Mouse (Mus musculus): ENCODE measurements at regions not wholly inside any gene's neighbourhood (a gene's known extent, or its start where the extent isn't known, plus 50 kb on each side); places are given as distances from the start of the nearest gene placed in this dataset.
A peak's percentile ranks its signal among the peaks of the same experiment; 100 is the strongest.

DNA sequence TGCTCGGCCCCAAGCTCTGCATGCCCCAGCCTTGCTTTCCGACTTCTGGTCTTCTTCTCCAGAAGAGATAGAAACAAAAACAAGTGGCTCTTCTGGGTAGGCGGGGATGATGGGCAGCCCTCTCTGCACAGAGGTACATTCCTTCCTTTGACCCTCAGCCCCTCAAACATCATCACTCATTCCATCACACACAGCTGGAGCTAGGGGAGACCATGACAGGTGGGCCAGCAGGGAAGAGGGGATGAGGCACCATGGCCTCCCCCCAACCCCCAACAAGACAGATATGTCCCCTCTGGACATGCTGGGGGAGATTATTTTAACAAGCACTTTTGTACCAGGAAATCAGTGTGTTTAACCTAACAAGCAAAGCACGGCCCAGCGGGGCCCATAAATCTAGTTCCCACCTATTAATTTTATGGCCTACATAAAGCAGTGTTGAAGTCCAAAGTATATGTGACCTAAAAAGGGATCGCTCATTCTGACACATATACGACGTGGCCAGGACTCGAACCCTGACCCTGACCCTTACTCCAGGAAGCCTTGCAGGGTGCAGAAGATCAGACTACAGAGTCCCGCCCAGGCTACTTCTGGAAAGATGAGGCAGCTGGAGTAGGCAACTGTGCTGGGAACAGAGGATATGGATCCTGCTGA, 183.7 kb downstream of the Cyp26b1 start:
- WGBS: 22% methylated on average over 10 of the region's 10 CpGs
- Histone ChIP-seq H3K4me2 (replicated peaks; ENCODE audit: low read depth, low read length) (no peak overlapping the region), H3K27ac (ENCODE audit: low read depth, low read length) (no peak overlapping the region), H3K9ac (ENCODE audit: low read depth, low read length) (no peak overlapping the region), H3K4me1 (ENCODE audit: control insufficient read depth, insufficient read depth, low read length) (peaks cover 4% of the 10 kb centered on the region; the same call in 1 of the 2 replicates), H3K36me3 (ENCODE audit: control insufficient read depth, insufficient read depth, low read length) (no peaks in the 10 kb centered on the region), H3K9me3 (ENCODE audit: control insufficient read depth, low read length) (no peaks in the 10 kb centered on the region), H3K4me3 (ENCODE audit: low read length) (no peak overlapping the region), H3K27me3 (ENCODE audit: control insufficient read depth, insufficient read depth, low read length) (peaks cover 62% of the 10 kb centered on the region)
- ATAC-seq (ENCODE audit: low FRiP score, low TSS enrichment): peak; percentile 85

- Histone ChIP-seq H3K4me2 (replicated peaks; ENCODE audit: low read depth, low read length) (no peak overlapping the region), H3K9me3 (ENCODE audit: control insufficient read depth, low read length) (no peaks in the 10 kb centered on the region), H3K27ac (ENCODE audit: low read depth, low read length) (no peak overlapping the region), H3K36me3 (ENCODE audit: control insufficient read depth, insufficient read depth, low read length) (no peaks in the 10 kb centered on the region), H3K9ac (ENCODE audit: low read depth, low read length) (no peak overlapping the region), H3K27me3 (ENCODE audit: control insufficient read depth, insufficient read depth, low read length) (peaks cover 50% of the 10 kb centered on the region), H3K4me1 (ENCODE audit: control insufficient read depth, insufficient read depth, low read length) (peaks cover 4% of the 10 kb centered on the region; the same call in 1 of the 2 replicates), H3K4me3 (ENCODE audit: low read length) (no peak overlapping the region)
- WGBS: 80% methylated on average over 5 of the region's 5 CpGs
- ATAC-seq (ENCODE audit: low FRiP score, low TSS enrichment): no peak
Measured at GRCm38 (mm10) chr6:84408513-84408912, 185.2 kb downstream of the Cyp26b1 start.

GRCm38 (mm10) chr6:84407773-84408172, 185.9 kb downstream of the Cyp26b1 start:
- Histone ChIP-seq H3K27ac (ENCODE audit: low read depth, low read length) (no peak overlapping the region), H3K27me3 (ENCODE audit: control insufficient read depth, insufficient read depth, low read length) (peaks cover 43% of the 10 kb centered on the region), H3K9me3 (ENCODE audit: control insufficient read depth, low read length) (no peaks in the 10 kb centered on the region), H3K36me3 (ENCODE audit: control insufficient read depth, insufficient read depth, low read length) (no peaks in the 10 kb centered on the region), H3K4me1 (ENCODE audit: control insufficient read depth, insufficient read depth, low read length) (peaks cover 4% of the 10 kb centered on the region; the same call in 1 of the 2 replicates), H3K9ac (ENCODE audit: low read depth, low read length) (no peak overlapping the region), H3K4me3 (ENCODE audit: low read length) (no peak overlapping the region), H3K4me2 (replicated peaks; ENCODE audit: low read depth, low read length) (no peak overlapping the region)
- 8% methylated on average over 6 of the region's 6 CpGs for WGBS
- peak; percentile 55 for ATAC-seq (ENCODE audit: low FRiP score, low TSS enrichment)

DNA sequence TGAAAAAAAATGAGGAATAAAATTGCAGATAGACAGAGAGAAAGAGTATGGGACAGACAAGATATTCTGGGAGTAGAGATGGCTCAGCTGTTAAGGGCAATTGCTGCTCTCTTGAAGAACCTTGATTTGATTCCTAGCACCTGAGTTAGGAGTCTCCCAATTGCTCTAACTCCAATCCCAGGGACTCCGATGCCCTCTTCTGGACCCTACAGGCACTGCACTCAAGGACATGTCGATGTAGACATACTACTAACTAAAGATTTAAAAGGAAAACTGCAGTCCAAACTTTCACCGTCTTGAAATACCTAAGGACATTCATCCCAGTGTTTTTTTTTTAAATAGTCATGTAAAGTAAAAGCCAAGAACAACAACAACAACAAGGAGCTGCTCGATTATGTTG, 189.0 kb downstream of the Cyp26b1 start:
- no peaks in the 10 kb centered on the region for H3K36me3 ChIP-seq (ENCODE audit: control insufficient read depth, insufficient read depth, low read length)
- no peaks in the 10 kb centered on the region for H3K9me3 ChIP-seq (ENCODE audit: control insufficient read depth, low read length)
- WGBS: 53% methylated on average over 4 of the region's 4 CpGs
- H3K9ac ChIP-seq (ENCODE audit: low read depth, low read length): no peak overlapping the region
- H3K4me3 ChIP-seq (ENCODE audit: low read length): no peak overlapping the region
- ATAC-seq (ENCODE audit: low FRiP score, low TSS enrichment): no peak
- H3K4me1 ChIP-seq (ENCODE audit: control insufficient read depth, insufficient read depth, low read length): peaks cover 3% of the 10 kb centered on the region; the same call in 1 of the 2 replicates
- no peak overlapping the region for H3K4me2 ChIP-seq (replicated peaks; ENCODE audit: low read depth, low read length)
- H3K27ac ChIP-seq (ENCODE audit: low read depth, low read length): no peak overlapping the region
- peaks cover 44% of the 10 kb centered on the region for H3K27me3 ChIP-seq (ENCODE audit: control insufficient read depth, insufficient read depth, low read length)

DNA sequence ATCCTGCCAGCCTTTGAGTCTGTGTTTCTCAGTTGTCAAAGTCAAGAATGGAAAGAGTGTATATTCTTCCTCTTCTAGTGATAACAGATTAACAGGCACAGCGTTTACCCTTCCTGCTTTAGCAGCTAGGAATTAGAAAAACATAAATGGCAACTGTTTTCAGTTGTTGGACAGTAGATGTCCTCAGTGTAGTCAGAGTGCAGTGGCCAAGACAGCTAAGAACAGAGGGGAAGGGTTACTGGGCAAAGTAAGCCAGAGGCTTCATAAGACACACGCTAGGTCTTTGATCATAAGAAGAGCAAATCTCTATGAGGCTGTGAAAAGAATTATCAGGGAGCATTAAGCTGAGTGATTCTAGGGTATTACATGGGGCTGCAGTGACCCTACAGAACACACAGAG, 191.3 kb downstream of the Cyp26b1 start:
- no peaks in the 10 kb centered on the region for H3K9me3 ChIP-seq (ENCODE audit: control insufficient read depth, low read length)
- WGBS: 81% methylated on average over 2 of the region's 2 CpGs
- H3K4me3 ChIP-seq (ENCODE audit: low read length): no peak overlapping the region
- peaks cover 40% of the 10 kb centered on the region for H3K27me3 ChIP-seq (ENCODE audit: control insufficient read depth, insufficient read depth, low read length)
- no peaks in the 10 kb centered on the region for H3K36me3 ChIP-seq (ENCODE audit: control insufficient read depth, insufficient read depth, low read length)
- H3K4me2 ChIP-seq (replicated peaks; ENCODE audit: low read depth, low read length): no peak overlapping the region
- H3K9ac ChIP-seq (ENCODE audit: low read depth, low read length): no peak overlapping the region
- H3K27ac ChIP-seq (ENCODE audit: low read depth, low read length): no peak overlapping the region
- ATAC-seq (ENCODE audit: low FRiP score, low TSS enrichment): no peak
- H3K4me1 ChIP-seq (ENCODE audit: control insufficient read depth, insufficient read depth, low read length): no peaks in the 10 kb centered on the region

GRCm38 (mm10) chr6:84394496-84395090, 199.1 kb downstream of the Cyp26b1 start:
- Histone ChIP-seq H3K9ac (ENCODE audit: low read depth, low read length) (no peak overlapping the region), H3K27ac (ENCODE audit: low read depth, low read length) (no peak overlapping the region), H3K4me3 (ENCODE audit: low read length) (no peak overlapping the region), H3K36me3 (ENCODE audit: control insufficient read depth, insufficient read depth, low read length) (no peaks in the 10 kb centered on the region), H3K4me2 (replicated peaks; ENCODE audit: low read depth, low read length) (no peak overlapping the region), H3K9me3 (ENCODE audit: control insufficient read depth, low read length) (no peaks in the 10 kb centered on the region), H3K27me3 (ENCODE audit: control insufficient read depth, insufficient read depth, low read length) (peaks cover 13% of the 10 kb centered on the region; the same call in 1 of the 2 replicates), H3K4me1 (ENCODE audit: control insufficient read depth, insufficient read depth, low read length) (no peaks in the 10 kb centered on the region)
- ATAC-seq (ENCODE audit: low FRiP score, low TSS enrichment): no peak
- 48% methylated on average over 6 of the region's 6 CpGs for WGBS

- Histone ChIP-seq H3K4me2 (replicated peaks; ENCODE audit: low read depth, low read length) (no peak overlapping the region), H3K9me3 (ENCODE audit: control insufficient read depth, low read length) (no peaks in the 10 kb centered on the region), H3K27me3 (ENCODE audit: control insufficient read depth, insufficient read depth, low read length) (peaks cover 11% of the 10 kb centered on the region; the same call in 1 of the 2 replicates), H3K27ac (ENCODE audit: low read depth, low read length) (no peak overlapping the region), H3K4me1 (ENCODE audit: control insufficient read depth, insufficient read depth, low read length) (no peaks in the 10 kb centered on the region), H3K36me3 (ENCODE audit: control insufficient read depth, insufficient read depth, low read length) (no peaks in the 10 kb centered on the region), H3K9ac (ENCODE audit: low read depth, low read length) (no peak overlapping the region), H3K4me3 (ENCODE audit: low read length) (no peak overlapping the region)
- WGBS: 72% methylated on average over 9 of the region's 9 CpGs
- no peak for ATAC-seq (ENCODE audit: low FRiP score, low TSS enrichment)
Measured at GRCm38 (mm10) chr6:84393519-84394231, 200.0 kb downstream of the Cyp26b1 start.

- H3K36me3 ChIP-seq (ENCODE audit: control insufficient read depth, insufficient read depth, low read length): no peaks in the 10 kb centered on the region
- ATAC-seq (ENCODE audit: low FRiP score, low TSS enrichment): no peak
- H3K4me1 ChIP-seq (ENCODE audit: control insufficient read depth, insufficient read depth, low read length): no peaks in the 10 kb centered on the region
- H3K9ac ChIP-seq (ENCODE audit: low read depth, low read length): no peak overlapping the region
- H3K27me3 ChIP-seq (ENCODE audit: control insufficient read depth, insufficient read depth, low read length): peaks cover 11% of the 10 kb centered on the region; the same call in 1 of the 2 replicates
- H3K27ac ChIP-seq (ENCODE audit: low read depth, low read length): no peak overlapping the region
- WGBS: 89% methylated on average over 14 of the region's 14 CpGs
- no peaks in the 10 kb centered on the region for H3K9me3 ChIP-seq (ENCODE audit: control insufficient read depth, low read length)
- H3K4me3 ChIP-seq (ENCODE audit: low read length): no peak overlapping the region
- no peak overlapping the region for H3K4me2 ChIP-seq (replicated peaks; ENCODE audit: low read depth, low read length)
Measured at GRCm38 (mm10) chr6:84392752-84393511, 200.8 kb downstream of the Cyp26b1 start.

Data from kidney, embryonic 14.5 days (tissue).